Mouse (Mus musculus) cerebellum, postnatal 36 days (tissue): ENCODE results near the gene Usp46.

ENCODE experiments used
- DNase-seq, 2 experiments: peaks; one replicate each; pipeline ENCODE4 v3.0.0; 2021 to 2022; ENCODE audit warnings: mixed read lengths in 2 of 2

Gene Usp46

DNA sequence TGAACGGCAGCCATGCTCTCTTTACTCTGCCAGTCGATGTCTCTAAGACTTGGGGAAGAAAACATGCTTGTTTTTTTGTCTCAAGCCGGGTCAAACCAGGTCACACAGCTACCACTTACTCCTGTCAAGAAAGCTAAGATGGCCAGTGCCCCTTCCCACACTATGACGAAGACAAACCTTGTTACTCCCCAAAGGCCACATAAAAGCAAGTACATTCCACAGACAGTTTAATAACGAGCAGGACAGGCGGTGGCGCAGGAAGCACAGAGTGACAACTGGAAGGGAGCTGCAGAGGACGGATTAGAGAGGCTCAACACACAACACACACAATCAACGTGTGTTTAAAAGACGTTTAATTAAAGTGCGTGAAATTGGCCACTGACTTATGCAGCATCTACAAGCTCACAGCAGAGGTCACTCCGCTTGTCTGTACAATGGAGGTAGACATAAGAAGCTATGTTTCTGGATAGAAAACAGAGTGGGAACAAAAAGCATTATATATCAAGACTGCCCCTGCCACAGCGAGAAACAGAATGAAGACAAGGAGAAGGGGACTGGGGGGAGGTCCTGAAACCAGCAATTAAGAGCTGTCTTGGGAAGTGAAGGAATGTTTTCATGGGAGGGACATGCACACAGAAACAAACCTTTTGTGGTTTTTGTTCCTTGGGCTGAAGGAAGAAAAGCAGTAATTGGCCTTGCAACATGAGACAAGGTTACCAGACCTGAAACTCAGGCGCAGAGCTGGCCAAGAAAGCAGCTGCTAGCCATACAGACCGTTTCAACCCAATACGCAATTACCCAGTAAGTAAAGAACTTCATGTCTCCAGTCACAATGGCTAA, 117.2 kb downstream of the Usp46 start:
- DNase-seq: no peak
